Mouse (Mus musculus): ENCODE data around the gene Bub1.

- TF ChIP-seq CTCF (IDR thresholded peaks at IDR 0.05; ENCODE audit: low read depth, low read length) (no peak), POLR2A (IDR thresholded peaks at IDR 0.05; ENCODE audit: extremely low read depth, insufficient read depth, low read length) (no peak)
Measured at GRCm38 (mm10) chr2:127841402-127841801, 9.7 kb upstream of the Bub1 start.
